Mouse (Mus musculus) liver, embryonic 14.5 days (tissue): Measurements from ENCODE around the gene Mapk10.

Source experiments
- CTCF ChIP-seq: IDR thresholded peaks from 2 replicates; pipeline ENCODE4 v1.5.1; 2016; ENCODE audit warnings: antibody characterized with exemption, low read depth, control low read depth
- EP300 ChIP-seq: IDR thresholded peaks from 2 replicates; pipeline ENCODE4 v1.6.1; 2016; ENCODE audit warnings: antibody characterized with exemption, low read depth

DNA sequence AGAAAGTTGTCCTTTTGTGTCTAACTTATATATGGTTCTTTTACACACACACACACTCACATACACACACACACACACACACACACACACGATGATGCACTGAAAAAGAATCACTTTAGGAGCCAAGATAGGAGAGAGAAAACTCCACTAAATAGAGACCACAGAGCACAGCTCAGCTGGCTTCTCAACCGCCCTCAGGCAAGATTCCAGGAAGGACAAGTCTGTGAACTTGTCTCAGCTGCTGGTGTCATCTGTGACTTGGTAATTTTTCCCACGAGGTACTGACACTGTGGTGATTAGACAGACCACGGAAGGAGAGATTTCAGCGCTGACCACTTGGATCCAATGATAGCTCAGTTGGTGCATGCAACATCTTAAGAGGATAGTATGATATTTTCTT lies 310.0 kb downstream of the Mapk10 start:
- no peak for TF ChIP-seq CTCF
- TF ChIP-seq EP300, result no peak
